Mouse (Mus musculus): ENCODE results near the gene Klf16.

DNA sequence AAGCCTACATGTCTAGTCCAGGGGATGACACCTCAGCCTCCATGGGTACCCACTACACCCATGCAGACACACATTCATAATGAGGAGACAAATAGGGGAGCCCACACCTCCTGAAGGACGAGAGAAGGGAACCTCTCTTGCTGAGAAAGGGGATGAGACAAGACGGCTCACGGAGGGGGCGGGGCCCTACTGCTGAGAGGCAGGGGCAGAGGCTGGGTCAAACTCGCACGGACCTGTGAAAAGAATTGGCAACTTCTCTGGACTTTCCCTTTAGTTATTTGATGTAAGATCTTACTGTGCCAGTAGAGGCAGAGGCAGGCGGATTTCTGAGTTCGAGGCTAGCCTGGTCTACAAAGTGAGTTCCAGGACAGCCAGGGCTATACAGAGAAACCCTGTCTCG is 24.8 kb downstream of the Klf16 start:
- TF ChIP-seq EP300 (IDR thresholded peaks at IDR 0.05; ENCODE audit: low read depth) (no peak), CTCF (IDR thresholded peaks at IDR 0.05; ENCODE audit: low read depth) (no peak)
